Mouse (Mus musculus) midbrain, embryonic 11.5 days (tissue): ENCODE measurements around the gene Vmn1r51. TPM values are rescaled to one million over a fixed set of nuclear protein-coding genes. Genes with fewer than 3 reads are reported as not detected.
"Not testable (repeated sequence)": the region's sequence is repeated elsewhere in the genome, so short reads cannot be mapped to it uniquely, and the experiment has no call there.

ENCODE experiments used
- ATAC-seq: fragments of 200-750 bp; cut with Nextera tagmentation; 2 replicates; pipeline ENCODE4 v1.8.0; 2017; ENCODE audit warnings: moderate TSS enrichment, moderate library complexity; ENCODE audit not compliant: low FRiP score
- DNase-seq: peaks from one replicate; pipeline ENCODE4 v3.0.0; 2015; ENCODE audit warnings: low spot score; ENCODE audit errors: missing footprints
- H3K27ac ChIP-seq: fragments of 300-500 bp; sonication (generic); 2 replicates; pipeline ENCODE4 v1.5.1; 2014; ENCODE audit warnings: low read depth, low read length
- H3K27me3 ChIP-seq: fragments of 300-500 bp; sonication (generic); 2 replicates; pipeline ENCODE4 v1.6.1; 2014; ENCODE audit warnings: mild to moderate bottlenecking, low read length, moderate library complexity, mixed read lengths; ENCODE audit not compliant: control insufficient read depth, insufficient read depth
- H3K36me3 ChIP-seq: fragments of 300-500 bp; sonication (generic); 2 replicates; pipeline ENCODE4 v1.6.1; 2014; ENCODE audit warnings: mild to moderate bottlenecking, low read length, moderate library complexity, mixed read lengths; ENCODE audit not compliant: control insufficient read depth, insufficient read depth
- H3K4me1 ChIP-seq: fragments of 300-500 bp; sonication (generic); 2 replicates; pipeline ENCODE4 v1.6.1; 2014; ENCODE audit warnings: low read length; ENCODE audit not compliant: control insufficient read depth, insufficient read depth
- H3K4me2 ChIP-seq: fragments of 300-500 bp; sonication (generic); 2 replicates; pipeline ENCODE4 v1.6.1; 2014; ENCODE audit warnings: mild to moderate bottlenecking, moderate library complexity
- H3K4me3 ChIP-seq: fragments of 300-500 bp; sonication (generic); 2 replicates; pipeline ENCODE4 v1.5.1; 2014; ENCODE audit warnings: low read depth, low read length
- H3K9ac ChIP-seq: fragments of 300-500 bp; sonication (generic); 2 replicates; pipeline ENCODE4 v1.6.1; 2014; ENCODE audit warnings: low read length
- H3K9me3 ChIP-seq: fragments of 300-500 bp; sonication (generic); 2 replicates; pipeline ENCODE4 v1.6.1; 2016; ENCODE audit warnings: low read length; ENCODE audit not compliant: control insufficient read depth
- WGBS: fragments of 180-500 bp; shearing (Covaris S2); extraction: QIAGEN DNeasy Blood & Tissue Kit; methylation state at CpG from one replicate; pipeline ENCODE4 v1.1.7; 2014; 5-methylcytosine and 5-hydroxymethylcytosine counted together
- polyA plus RNA-seq: library from polyadenylated mRNA; unstranded; fragments of >200 nt; fragmentation: Nextera tagmentation; extraction: Ambion mirVana; gene quantifications from 2 replicates; pipeline ENCODE4 v1.2.1, GENCODE M21; 2014

Gene Vmn1r51
- 0.05 TPM in 1 of 2 replicates, not detected in the other for polyA plus RNA-seq

- not testable (repeated sequence) for ATAC-seq, H3K4me2 ChIP-seq, H3K27me3 ChIP-seq, DNase-seq, H3K27ac ChIP-seq, H3K9ac ChIP-seq, H3K4me1 ChIP-seq, H3K36me3 ChIP-seq, H3K4me3 ChIP-seq, H3K9me3 ChIP-seq
- 92% methylated on average over 1 of the region's 1 CpGs for WGBS
These were observed at the start of gene Vmn1r51 for GRCm38 (mm10) chr6:90122296-90122695. TSS of gene Vmn1r51 (plus strand) at chr6:90122596.

GRCm38 (mm10) chr6:90078406-90078805 lies 44.0 kb upstream of the Vmn1r51 start, which contains the start of gene Vmn1r49:
TSS of gene Vmn1r49 (minus strand) at chr6:90078506.
- H3K9me3 ChIP-seq = no peaks in the 10 kb centered on the region; the same call in 1 of the 2 replicates
- ATAC-seq (no peak), DNase-seq (no peak)
- no peaks in the 10 kb centered on the region for H3K36me3 ChIP-seq
- H3K27ac ChIP-seq = no peak within 1 kb of the TSS
- no peak within 1 kb of the TSS for H3K4me3 ChIP-seq
- no peak within 1 kb of the TSS for H3K4me2 ChIP-seq
- H3K4me1 ChIP-seq = no peaks in the 10 kb centered on the region
- 81% methylated on average over 4 of the region's 4 CpGs for WGBS
- no peak within 1 kb of the TSS for H3K9ac ChIP-seq
- no peaks in the 10 kb centered on the region for H3K27me3 ChIP-seq

GRCm38 (mm10) chr6:90100566-90100965 lies 21.8 kb upstream of the Vmn1r51 start:
- ATAC-seq (no peak), DNase-seq (no peak)
- Histone ChIP-seq H3K27me3 (no peaks in the 10 kb centered on the region), H3K4me2 (no peak overlapping the region), H3K9me3 (peaks cover 3% of the 10 kb centered on the region; the same call in 1 of the 2 replicates), H3K4me1 (no peaks in the 10 kb centered on the region), H3K9ac (no peak overlapping the region), H3K27ac (no peak overlapping the region), H3K4me3 (no peak overlapping the region), H3K36me3 (no peaks in the 10 kb centered on the region)
- 85% methylated on average over 2 of the region's 2 CpGs for WGBS

GRCm38 (mm10) chr6:90101130-90101529 lies 21.3 kb upstream of the Vmn1r51 start, which contains the start of gene Vmn1r50:
TSS of gene Vmn1r50 (plus strand) at chr6:90101430.
- no peak for ATAC-seq
- no peak within 1 kb of the TSS for H3K4me2 ChIP-seq
- H3K9me3 ChIP-seq = peaks cover 3% of the 10 kb centered on the region; the same call in 1 of the 2 replicates
- no peaks in the 10 kb centered on the region for H3K27me3 ChIP-seq
- 59% methylated on average over 2 of the region's 2 CpGs for WGBS
- no peaks in the 10 kb centered on the region for H3K4me1 ChIP-seq
- H3K4me3 ChIP-seq = no peak within 1 kb of the TSS
- no peaks in the 10 kb centered on the region for H3K36me3 ChIP-seq
- no peak for DNase-seq
- no peak within 1 kb of the TSS for H3K9ac ChIP-seq
- H3K27ac ChIP-seq = no peak within 1 kb of the TSS

- Histone ChIP-seq H3K27me3 (no peaks in the 10 kb centered on the region), H3K4me1 (no peaks in the 10 kb centered on the region), H3K9me3 (peaks cover 3% of the 10 kb centered on the region; the same call in 1 of the 2 replicates), H3K36me3 (no peaks in the 10 kb centered on the region), H3K27ac (no peak overlapping the region), H3K4me3 (no peak overlapping the region), H3K4me2 (no peak overlapping the region), H3K9ac (no peak overlapping the region)
- no peak for DNase-seq
- ATAC-seq = no peak
- 86% methylated on average over 3 of the region's 3 CpGs for WGBS
These were observed 37.7 kb downstream of the Vmn1r51 start for GRCm38 (mm10) chr6:90160139-90160538.

GRCm38 (mm10) chr6:90174508-90174907 lies 52.1 kb downstream of the Vmn1r51 start, which contains the start of gene Vmn1r52:
TSS of gene Vmn1r52 (plus strand) at chr6:90174808.
- no peak within 1 kb of the TSS for H3K4me3 ChIP-seq
- no peaks in the 10 kb centered on the region for H3K36me3 ChIP-seq
- H3K27me3 ChIP-seq = no peaks in the 10 kb centered on the region
- no peaks in the 10 kb centered on the region for H3K9me3 ChIP-seq
- no peak within 1 kb of the TSS for H3K9ac ChIP-seq
- H3K4me2 ChIP-seq = no peak within 1 kb of the TSS
- ATAC-seq = no peak
- H3K4me1 ChIP-seq = no peaks in the 10 kb centered on the region
- 73% methylated on average over 2 of the region's 2 CpGs for WGBS
- H3K27ac ChIP-seq = no peak within 1 kb of the TSS
- no peak for DNase-seq

Other genes starting within 250 kb of the Vmn1r51 start
- not detected in 2 replicates for gene Vmn1r42, start 246.2 kb upstream of the Vmn1r51 start, polyA plus RNA-seq
- not detected in 2 replicates for gene Vmn1r43, start 246.2 kb upstream of the Vmn1r51 start, polyA plus RNA-seq
- gene Vmn1r44, start 238.9 kb upstream of the Vmn1r51 start, polyA plus RNA-seq = not detected in 2 replicates
- gene Vmn1r45, start 182.0 kb upstream of the Vmn1r51 start, polyA plus RNA-seq = not detected in 2 replicates
- gene Vmn1r46, start 153.3 kb upstream of the Vmn1r51 start, polyA plus RNA-seq = not detected in 2 replicates
- gene Vmn1r47, start 106.4 kb upstream of the Vmn1r51 start, polyA plus RNA-seq = not detected in 2 replicates
- not detected in 2 replicates for gene Vmn1r48, start 85.8 kb upstream of the Vmn1r51 start, polyA plus RNA-seq
- not detected in 2 replicates for gene Vmn1r49, start 44.1 kb upstream of the Vmn1r51 start, polyA plus RNA-seq
- gene Vmn1r50, start 21.2 kb upstream of the Vmn1r51 start, polyA plus RNA-seq = not detected in 2 replicates
- not detected in 2 replicates for gene Vmn1r52, start 52.2 kb downstream of the Vmn1r51 start, polyA plus RNA-seq
- gene V1ra8, start 80.2 kb downstream of the Vmn1r51 start, polyA plus RNA-seq = not detected in 2 replicates
- not detected in 2 replicates for gene Vmn1r53, start 101.8 kb downstream of the Vmn1r51 start, polyA plus RNA-seq
- gene Vmn1r54, start 123.7 kb downstream of the Vmn1r51 start, polyA plus RNA-seq = not detected in 2 replicates
- not detected in 2 replicates for gene BC048671, start 178.6 kb downstream of the Vmn1r51 start, polyA plus RNA-seq
- not detected in 2 replicates for gene Chst13, start 202.6 kb downstream of the Vmn1r51 start, polyA plus RNA-seq
- gene Uroc1, start 210.7 kb downstream of the Vmn1r51 start, polyA plus RNA-seq = not detected in 2 replicates
- 9.6 and 10.3 TPM in 2 replicates for gene Zxdc, start 246.9 kb downstream of the Vmn1r51 start, polyA plus RNA-seq